10 mouse cellular contexts compared by ENCODE assay signal in the genomic region with DNA sequence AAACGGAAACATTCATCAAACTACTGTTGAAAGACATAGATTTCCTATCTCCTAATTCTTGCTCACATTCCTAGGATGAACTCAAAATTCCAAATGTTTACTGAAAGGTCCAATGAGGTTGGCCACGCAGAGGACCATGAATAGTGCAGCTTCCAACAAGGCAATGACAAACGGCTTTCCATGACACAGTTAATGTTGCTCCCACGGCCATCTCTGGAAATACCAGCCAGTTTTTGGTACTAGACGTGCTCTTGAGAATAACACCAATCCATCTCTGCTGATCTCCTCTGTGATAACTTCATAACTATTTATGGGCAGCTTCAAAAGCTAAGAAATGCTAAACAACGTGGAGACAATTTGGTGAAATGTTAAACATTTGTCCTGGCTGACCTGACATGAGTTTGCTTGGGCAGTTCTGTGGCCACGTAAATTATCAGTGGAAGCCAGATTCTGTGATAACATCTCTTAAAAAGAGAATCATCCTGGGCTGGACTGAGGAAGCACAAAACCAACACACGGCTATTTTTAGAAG. TPM values are rescaled to one million over a fixed set of nuclear protein-coding genes. Genes with fewer than 3 reads are reported as not detected.
"Had no signal": no experiment of that assay in that cellular context is flagged by ENCODE, and none has a peak within 500 bp of the region (broad histone marks: within the 10 kb centered on the region; RNA-seq: fewer than 3 reads in every experiment).

No protein-coding gene starts in this region.

- DNase-seq: kidney, adult 18-20 months; kidney, adult 9 months; kidney, postnatal 14 days; kidney, postnatal 4 days; liver; lung, embryonic 14.5 days; midbrain, embryonic 14.5 days; thymus, adult 18-20 months; thymus, postnatal 36 days had no signal

RNA-seq across cellular contexts. Expression of gene Prickle2, which starts 31.5 kb away (rescaled TPM):
- total RNA-seq: megakaryocyte-erythroid progenitor cell, adult 5-6 weeks had no signal
